In the genomic region with DNA sequence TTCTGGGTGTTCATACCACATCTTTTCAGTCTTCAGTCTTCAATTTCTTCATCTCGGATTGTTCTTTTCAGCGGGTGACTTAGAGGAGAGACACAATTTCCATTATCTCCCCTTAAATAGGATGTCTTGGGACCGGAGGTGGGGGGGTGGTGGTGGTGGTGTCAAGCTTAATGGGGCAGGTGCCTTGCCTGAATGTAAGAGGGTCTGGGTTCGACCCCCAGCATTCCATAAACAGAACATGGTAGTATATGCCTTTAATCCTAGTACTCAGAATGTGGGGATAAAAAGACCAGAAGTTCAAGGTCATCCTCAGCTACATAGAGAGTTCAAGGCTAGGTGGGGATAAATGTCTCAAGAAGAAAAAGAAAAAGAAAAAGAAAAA, we compare ENCODE assay signal across 8 mouse cellular contexts. TPM values are rescaled to one million over a fixed set of nuclear protein-coding genes. Genes with fewer than 3 reads are reported as not detected.
DNase-seq lines count a peak whose midpoint lies in the region; ATAC-seq and TF ChIP-seq lines count a peak whose summit lies in the region.

No protein-coding gene starts in this region.

- DNase-seq in lung, postnatal 25 days (ENCODE audit: low spot score): no peak
- DNase-seq in limb, embryonic 14.5 days (ENCODE audit: low spot score): no peak
- DNase-seq in cerebellum, postnatal 14 days: no peak
- no peak for DNase-seq in gastrocnemius, postnatal 10 days

- H3K9ac ChIP-seq in lung, embryonic 15.5 days: no peak overlapping the region
- H3K9ac ChIP-seq in forebrain, embryonic 13.5 days: peak overlapping the region; percentile 92; the same call in 1 of the 2 replicates
- H3K9ac ChIP-seq in limb, embryonic 14.5 days (ENCODE audit: low read depth, low read length, severe bottlenecking): peak overlapping the region; percentile 97
- H3K9ac ChIP-seq in stomach, embryonic 14.5 days (replicated peaks; ENCODE audit: low read depth, low read length): no peak overlapping the region

- peak overlapping the region; percentile 70 for H3K4me3 ChIP-seq in lung, embryonic 15.5 days
- H3K4me3 ChIP-seq in forebrain, embryonic 13.5 days: peak overlapping the region; percentile 89
- peak overlapping the region; percentile 91 for H3K4me3 ChIP-seq in limb, embryonic 14.5 days (replicated peaks; ENCODE audit: low read length)
- peak overlapping the region; percentile 93 for H3K4me3 ChIP-seq in stomach, embryonic 14.5 days (ENCODE audit: low read depth, low read length)

- WGBS in lung, embryonic 15.5 days: 6% methylated on average over 4 of the region's 4 CpGs
- 9% methylated on average over 4 of the region's 4 CpGs for WGBS in forebrain, embryonic 13.5 days
- 13% methylated on average over 4 of the region's 4 CpGs for WGBS in limb, embryonic 14.5 days
- 14% methylated on average over 4 of the region's 4 CpGs for WGBS in stomach, embryonic 14.5 days

- TF ChIP-seq POLR2A in limb, embryonic 14.5 days (IDR thresholded peaks at IDR 0.05; ENCODE audit: borderline replicate concordance, extremely low read depth, insufficient read depth, insufficient read length): no peak

- no peaks in the 10 kb centered on the region for H3K9me3 ChIP-seq in lung, embryonic 15.5 days
- H3K9me3 ChIP-seq in forebrain, embryonic 13.5 days (replicated peaks): no peaks in the 10 kb centered on the region
- no peaks in the 10 kb centered on the region for H3K9me3 ChIP-seq in limb, embryonic 14.5 days (ENCODE audit: control insufficient read depth, low read length)
- no peaks in the 10 kb centered on the region for H3K9me3 ChIP-seq in stomach, embryonic 14.5 days (ENCODE audit: control insufficient read depth, low read depth, low read length)

- H3K27ac ChIP-seq in lung, embryonic 15.5 days: no peak overlapping the region
- H3K27ac ChIP-seq in forebrain, embryonic 13.5 days: no peak overlapping the region
- H3K27ac ChIP-seq in limb, embryonic 14.5 days (replicated peaks; ENCODE audit: low read depth, low read length): no peak overlapping the region
- no peak overlapping the region for H3K27ac ChIP-seq in stomach, embryonic 14.5 days (ENCODE audit: low read length)

- H3K4me2 ChIP-seq in lung, embryonic 15.5 days: peak overlapping the region; percentile 18; the same call in 1 of the 2 replicates
- peak overlapping the region; percentile 73 for H3K4me2 ChIP-seq in forebrain, embryonic 13.5 days
- no peak overlapping the region; the same call in 1 of the 2 replicates for H3K4me2 ChIP-seq in limb, embryonic 14.5 days (replicated peaks; ENCODE audit: low read depth, low read length, severe bottlenecking)
- peak overlapping the region; percentile 19; the same call in 1 of the 2 replicates for H3K4me2 ChIP-seq in stomach, embryonic 14.5 days (replicated peaks; ENCODE audit: low read depth, low read length)

- H3K36me3 ChIP-seq in lung, embryonic 15.5 days: peaks cover 20% of the 10 kb centered on the region
- peaks cover 20% of the 10 kb centered on the region for H3K36me3 ChIP-seq in forebrain, embryonic 13.5 days (ENCODE audit: poor library complexity, severe bottlenecking)
- H3K36me3 ChIP-seq in limb, embryonic 14.5 days (ENCODE audit: control insufficient read depth, insufficient read depth, low read length): peaks cover 19% of the 10 kb centered on the region
- peaks cover 15% of the 10 kb centered on the region; the same call in 1 of the 2 replicates for H3K36me3 ChIP-seq in stomach, embryonic 14.5 days (ENCODE audit: control insufficient read depth, insufficient read depth, low read length)

- no peaks in the 10 kb centered on the region; the same call in 1 of the 2 replicates for H3K27me3 ChIP-seq in lung, embryonic 15.5 days
- H3K27me3 ChIP-seq in forebrain, embryonic 13.5 days: peaks cover 10% of the 10 kb centered on the region; the same call in 1 of the 2 replicates
- H3K27me3 ChIP-seq in limb, embryonic 14.5 days (ENCODE audit: control insufficient read depth, insufficient read depth, low read length): no peaks in the 10 kb centered on the region
- H3K27me3 ChIP-seq in stomach, embryonic 14.5 days (ENCODE audit: control insufficient read depth, insufficient read depth, low read length): no peaks in the 10 kb centered on the region

- no peak for ATAC-seq in lung, embryonic 15.5 days (ENCODE audit: borderline replicate concordance, extremely low read depth, low FRiP score, low TSS enrichment)
- ATAC-seq in forebrain, embryonic 13.5 days: peak; percentile 27; the same call in 1 of the 2 replicates
- ATAC-seq in limb, embryonic 14.5 days (ENCODE audit: low FRiP score, low read depth): peak; percentile 6; the same call in 1 of the 2 replicates
- no peak for ATAC-seq in stomach, embryonic 14.5 days (ENCODE audit: insufficient number of reproducible peaks, insufficient read depth, low FRiP score, low read depth)
- no peak for ATAC-seq in monocyte, adult 5-6 weeks (replicated peaks; ENCODE audit: insufficient number of reproducible peaks, low FRiP score, low TSS enrichment, poor library complexity, severe bottlenecking)

- peaks cover 3% of the 10 kb centered on the region; the same call in 1 of the 2 replicates for H3K4me1 ChIP-seq in lung, embryonic 15.5 days
- peaks cover 8% of the 10 kb centered on the region for H3K4me1 ChIP-seq in forebrain, embryonic 13.5 days
- no peaks in the 10 kb centered on the region for H3K4me1 ChIP-seq in limb, embryonic 14.5 days (ENCODE audit: control insufficient read depth, insufficient read depth, low read length)
- peaks cover 2% of the 10 kb centered on the region; the same call in 1 of the 2 replicates for H3K4me1 ChIP-seq in stomach, embryonic 14.5 days (ENCODE audit: control insufficient read depth, insufficient read depth, low read length)

RNA-seq across cellular contexts. Expression of a gene that starts 0.4 kb away (rescaled TPM):
- 24.1 and 26.6 TPM in 2 replicates for polyA plus RNA-seq in lung, embryonic 15.5 days (2015; fragmentation: Nextera tagmentation; extraction: Ambion mirVana)
- 22.8 and 23.9 TPM in 2 replicates for polyA plus RNA-seq in forebrain, embryonic 13.5 days (2015; fragmentation: Nextera tagmentation; extraction: Ambion mirVana)
- 24.7 and 26.0 TPM in 2 replicates for polyA plus RNA-seq in limb, embryonic 14.5 days (2012; rRNA removed)
- 36.3 and 37.0 TPM in 2 replicates for polyA plus RNA-seq in limb, embryonic 14.5 days (2014; fragmentation: Nextera tagmentation; extraction: Ambion mirVana)
- polyA plus RNA-seq in stomach, embryonic 14.5 days (2014; fragmentation: Nextera tagmentation; extraction: Ambion mirVana): 33.5 and 39.2 TPM in 2 replicates
- total RNA-seq in monocyte, adult 5-6 weeks (2017): 43.3 to 103 TPM (median 80.0 TPM) in 3 replicates
- total RNA-seq in gastrocnemius, postnatal 10 days (2021): 10 to 100 TPM; 24.6 to 29.8 TPM

Comparison
In these comparisons a context has a peak if more than half of its experiments do, and no peak if none do; other contexts are left out.
1. ATAC-seq: peak in forebrain, embryonic 13.5 days (single experiment) and limb, embryonic 14.5 days (single experiment); none in lung, embryonic 15.5 days (single experiment), stomach, embryonic 14.5 days (single experiment) and monocyte, adult 5-6 weeks (single experiment).
2. H3K9ac ChIP-seq: peak in forebrain, embryonic 13.5 days (single experiment) and limb, embryonic 14.5 days (single experiment); none in lung, embryonic 15.5 days (single experiment) and stomach, embryonic 14.5 days (single experiment).
3. Peak in every context shown above with its lines, with median percentiles within 50 percentile points of each other: H3K4me3 ChIP-seq.